Mouse (Mus musculus): Measurements from ENCODE around the gene Xylb.

DNA sequence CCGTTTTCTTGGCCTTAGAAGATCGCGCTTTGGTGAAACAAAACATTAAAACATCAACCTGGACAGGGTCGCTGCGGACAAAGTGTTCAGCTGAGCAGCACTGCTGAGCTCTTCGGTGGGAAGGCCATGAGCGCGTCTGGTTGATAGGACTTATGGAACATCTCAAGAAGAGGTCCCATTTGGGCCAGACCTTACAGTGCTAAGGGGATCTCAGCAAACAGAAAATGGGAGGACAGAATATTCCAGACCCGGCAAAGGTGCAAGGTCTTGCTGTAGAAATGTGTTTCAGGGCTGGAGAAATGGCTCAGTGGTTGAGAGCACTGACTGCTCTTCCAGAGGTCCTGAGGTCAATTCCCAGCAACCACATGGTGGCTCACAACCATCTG is 33.9 kb upstream of the Xylb start:
- TF ChIP-seq CTCF (IDR thresholded peaks at IDR 0.05; ENCODE audit: low read depth, low read length) (no peak), POLR2A (IDR thresholded peaks at IDR 0.05; ENCODE audit: insufficient read depth, low read length) (no peak)
